Mouse (Mus musculus): ENCODE data around the gene Olfr1225. TPM values are rescaled to one million over a fixed set of nuclear protein-coding genes. Genes with fewer than 3 reads are reported as not detected.
"Not testable (repeated sequence)": the region's sequence is repeated elsewhere in the genome, so short reads cannot be mapped to it uniquely, and the experiment has no call there.

Gene Olfr1225
- polyA plus RNA-seq (2012; rRNA removed), result not detected in 2 replicates

- TF ChIP-seq POLR2A (IDR thresholded peaks at IDR 0.05; ENCODE audit: extremely low read depth, insufficient read depth, low read length) (no peak), CTCF (IDR thresholded peaks at IDR 0.05; ENCODE audit: extremely low read depth, insufficient read depth, low read length) (no peak)
- Histone ChIP-seq H3K4me3 (ENCODE audit: insufficient read depth, low read length) (no peak within 1 kb of the TSS), H3K27ac (ENCODE audit: insufficient read depth, low read length) (no peak within 1 kb of the TSS), H3K4me1 (ENCODE audit: control insufficient read depth, insufficient read depth, low read length) (no peaks in the 10 kb centered on the region)
Observed at GRCm38 (mm10) chr2:89174569-89174968, at the start of gene Olfr1225. TSS of gene Olfr1225 (minus strand) at chr2:89174669.

- H3K4me3 ChIP-seq (ENCODE audit: insufficient read depth, low read length), result no peak within 1 kb of the TSS
- no peak within 1 kb of the TSS for H3K27ac ChIP-seq (ENCODE audit: insufficient read depth, low read length)
- H3K4me1 ChIP-seq (ENCODE audit: control insufficient read depth, insufficient read depth, low read length), result no peaks in the 10 kb centered on the region
- TF ChIP-seq POLR2A (IDR thresholded peaks at IDR 0.05; ENCODE audit: extremely low read depth, insufficient read depth, low read length) (no peak), CTCF (IDR thresholded peaks at IDR 0.05; ENCODE audit: extremely low read depth, insufficient read depth, low read length) (no peak)
Observed at GRCm38 (mm10) chr2:89199948-89200347, 25.5 kb upstream of the Olfr1225 start, which contains the start of gene Olfr1226. TSS of gene Olfr1226 (minus strand) at chr2:89200048.

GRCm38 (mm10) chr2:89196325-89196982, 22.0 kb upstream of the Olfr1225 start:
- TF ChIP-seq POLR2A (IDR thresholded peaks at IDR 0.05; ENCODE audit: extremely low read depth, insufficient read depth, low read length), result no peak
- H3K4me3 ChIP-seq (ENCODE audit: insufficient read depth, low read length), result no peak overlapping the region
- no peaks in the 10 kb centered on the region for H3K4me1 ChIP-seq (ENCODE audit: control insufficient read depth, insufficient read depth, low read length)
- no peak overlapping the region for H3K27ac ChIP-seq (ENCODE audit: insufficient read depth, low read length)

- H3K4me1 ChIP-seq (ENCODE audit: control insufficient read depth, insufficient read depth, low read length); H3K4me3 ChIP-seq (ENCODE audit: insufficient read depth, low read length); H3K27ac ChIP-seq (ENCODE audit: insufficient read depth, low read length): not testable (repeated sequence)
Observed at GRCm38 (mm10) chr2:89164711-89165110, 9.8 kb downstream of the Olfr1225 start.

GRCm38 (mm10) chr2:89163991-89164390, 10.5 kb downstream of the Olfr1225 start, which contains the start of gene Olfr1224-ps1:
TSS of gene Olfr1224-ps1 (minus strand) at chr2:89164091.
- not testable (repeated sequence) for H3K27ac ChIP-seq (ENCODE audit: insufficient read depth, low read length); H3K4me1 ChIP-seq (ENCODE audit: control insufficient read depth, insufficient read depth, low read length); H3K4me3 ChIP-seq (ENCODE audit: insufficient read depth, low read length)

- no peak within 1 kb of the TSS for H3K4me3 ChIP-seq (ENCODE audit: insufficient read depth, low read length)
- H3K27ac ChIP-seq (ENCODE audit: insufficient read depth, low read length), result no peak within 1 kb of the TSS
- H3K4me1 ChIP-seq (ENCODE audit: control insufficient read depth, insufficient read depth, low read length), result no peaks in the 10 kb centered on the region
- TF ChIP-seq POLR2A (IDR thresholded peaks at IDR 0.05; ENCODE audit: extremely low read depth, insufficient read depth, low read length) (no peak), CTCF (IDR thresholded peaks at IDR 0.05; ENCODE audit: extremely low read depth, insufficient read depth, low read length) (no peak)
Observed at GRCm38 (mm10) chr2:89151460-89151859, 23.0 kb downstream of the Olfr1225 start, which contains the start of gene Olfr1223. TSS of gene Olfr1223 (minus strand) at chr2:89151560.

GRCm38 (mm10) chr2:89132954-89133353, 41.5 kb downstream of the Olfr1225 start, which contains the start of gene Olfr1222:
TSS of gene Olfr1222 (minus strand) at chr2:89133054.
- H3K4me1 ChIP-seq (ENCODE audit: control insufficient read depth, insufficient read depth, low read length), result no peaks in the 10 kb centered on the region
- no peak for TF ChIP-seq CTCF (IDR thresholded peaks at IDR 0.05; ENCODE audit: extremely low read depth, insufficient read depth, low read length)
- no peak for TF ChIP-seq POLR2A (IDR thresholded peaks at IDR 0.05; ENCODE audit: extremely low read depth, insufficient read depth, low read length)
- H3K27ac ChIP-seq (ENCODE audit: insufficient read depth, low read length), result no peak within 1 kb of the TSS
- H3K4me3 ChIP-seq (ENCODE audit: insufficient read depth, low read length), result no peak within 1 kb of the TSS

Other genes with a start within 250 kb of the Olfr1225 start
- gene Olfr1211, start 236.6 kb downstream of the Olfr1225 start, polyA plus RNA-seq (2012; rRNA removed), result not detected in 2 replicates
- not detected in 2 replicates for gene Olfr1212, start 220.7 kb downstream of the Olfr1225 start, polyA plus RNA-seq (2012; rRNA removed)
- gene Gm13762, start 194.4 kb downstream of the Olfr1225 start, polyA plus RNA-seq (2012; rRNA removed), result 0.04 TPM in 1 of 2 replicates, not detected in the other
- not detected in 2 replicates for gene Olfr1214, start 182.0 kb downstream of the Olfr1225 start, polyA plus RNA-seq (2012; rRNA removed)
- gene Olfr1215, start 167.7 kb downstream of the Olfr1225 start, polyA plus RNA-seq (2012; rRNA removed), result not detected in 2 replicates
- not detected in 2 replicates for gene Olfr1216, start 156.3 kb downstream of the Olfr1225 start, polyA plus RNA-seq (2012; rRNA removed)
- gene Olfr1217, start 142.6 kb downstream of the Olfr1225 start, polyA plus RNA-seq (2012; rRNA removed), result not detected in 2 replicates
- gene Olfr1218, start 113.5 kb downstream of the Olfr1225 start, polyA plus RNA-seq (2012; rRNA removed), result not detected in 2 replicates
- gene Olfr1219, start 91.2 kb downstream of the Olfr1225 start, polyA plus RNA-seq (2012; rRNA removed), result not detected in 2 replicates
- not detected in 2 replicates for gene Olfr1220, start 67.8 kb downstream of the Olfr1225 start, polyA plus RNA-seq (2012; rRNA removed)
- not detected in 2 replicates for gene Olfr1221, start 57.4 kb downstream of the Olfr1225 start, polyA plus RNA-seq (2012; rRNA removed)
- gene Olfr1222, start 41.6 kb downstream of the Olfr1225 start, polyA plus RNA-seq (2012; rRNA removed), result not detected in 2 replicates
- not detected in 2 replicates for gene Olfr1223, start 23.1 kb downstream of the Olfr1225 start, polyA plus RNA-seq (2012; rRNA removed)
- not detected in 2 replicates for gene Olfr1224-ps1, start 10.6 kb downstream of the Olfr1225 start, polyA plus RNA-seq (2012; rRNA removed)
- gene Olfr1226, start 25.4 kb upstream of the Olfr1225 start, polyA plus RNA-seq (2012; rRNA removed), result not detected in 2 replicates
- gene Olfr1228, start 79.4 kb upstream of the Olfr1225 start, polyA plus RNA-seq (2012; rRNA removed), result not detected in 2 replicates
- not detected in 2 replicates for gene Olfr1229, start 113.3 kb upstream of the Olfr1225 start, polyA plus RNA-seq (2012; rRNA removed)
- gene Olfr1230, start 122.6 kb upstream of the Olfr1225 start, polyA plus RNA-seq (2012; rRNA removed), result not detected in 2 replicates
- not detected in 2 replicates for gene Olfr1231, start 132.4 kb upstream of the Olfr1225 start, polyA plus RNA-seq (2012; rRNA removed)
- gene Olfr1232, start 155.0 kb upstream of the Olfr1225 start, polyA plus RNA-seq (2012; rRNA removed), result not detected in 2 replicates
- gene Olfr1233, start 167.7 kb upstream of the Olfr1225 start, polyA plus RNA-seq (2012; rRNA removed), result not detected in 2 replicates
- gene Olfr1234, start 190.2 kb upstream of the Olfr1225 start, polyA plus RNA-seq (2012; rRNA removed), result not detected in 2 replicates
- gene Olfr1238, start 235.0 kb upstream of the Olfr1225 start, polyA plus RNA-seq (2012; rRNA removed), result not detected in 2 replicates
- gene Olfr1239, start 245.7 kb upstream of the Olfr1225 start, polyA plus RNA-seq (2012; rRNA removed), result not detected in 2 replicates

Data from cortical plate, adult 2 months (tissue).